Mouse (Mus musculus): Measurements from ENCODE around the gene Tex44.

GRCm38 (mm10) chr1:86398222-86398621, 27.9 kb upstream of the Tex44 start:
- TF ChIP-seq CTCF (IDR thresholded peaks at IDR 0.05; ENCODE audit: low read depth) (no peak), EP300 (IDR thresholded peaks at IDR 0.05; ENCODE audit: low read depth) (no peak)
